Comparison of ENCODE assay signal across 32 mouse cellular contexts in the genomic region with DNA sequence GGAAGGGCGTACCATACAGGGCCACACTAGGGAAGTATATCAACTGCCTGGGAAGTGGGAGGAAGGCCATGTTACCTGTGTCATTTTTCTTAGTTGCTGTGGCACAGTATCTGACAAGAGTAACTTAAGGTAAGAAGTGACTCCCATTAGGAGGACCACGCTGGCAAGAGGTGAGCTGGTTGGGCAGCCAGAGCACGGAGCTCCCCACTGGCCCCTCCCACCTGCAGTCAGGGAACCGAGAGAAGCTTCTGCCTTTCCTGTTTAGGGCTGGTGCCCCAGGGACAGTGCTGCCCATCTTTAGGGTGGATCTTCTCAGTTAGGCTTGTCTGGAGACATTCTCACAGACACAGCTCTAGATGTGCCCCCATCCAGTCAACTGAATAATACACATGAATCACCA. TPM values are rescaled to one million over a fixed set of nuclear protein-coding genes. Genes with fewer than 3 reads are reported as not detected.
"Had no signal": no experiment of that assay in that cellular context is flagged by ENCODE, and none has a peak within 500 bp of the region (broad histone marks: within the 10 kb centered on the region; RNA-seq: fewer than 3 reads in every experiment).

No protein-coding gene starts in this region.

- H3K4me1 ChIP-seq: forebrain, embryonic 15.5 days; hindbrain, embryonic 10.5 days; hindbrain, embryonic 12.5 days; intestine, embryonic 15.5 days; limb, embryonic 10.5 days; limb, embryonic 12.5 days; liver, embryonic 13.5 days had no signal

- DNase-seq: forebrain, postnatal 0 days; gastrocnemius, adult 2 months; gastrocnemius, postnatal 10 days; gastrocnemius, postnatal 25 days; heart, adult 2 months; heart, postnatal 4 days; kidney, adult 18-20 months; kidney, adult 8-10 months; kidney, postnatal 36 days; liver; liver, embryonic 13.5 days had no signal

- H3K4me2 ChIP-seq: forebrain, embryonic 15.5 days; heart, embryonic 11.5 days; heart, embryonic 13.5 days; heart, embryonic 15.5 days; hindbrain, embryonic 12.5 days; hindbrain, embryonic 14.5 days; intestine, embryonic 15.5 days; kidney, embryonic 15.5 days; limb, embryonic 12.5 days; liver, embryonic 11.5 days; liver, embryonic 13.5 days had no signal

- H3K27me3 ChIP-seq: forebrain, embryonic 15.5 days; heart, embryonic 13.5 days; heart, embryonic 15.5 days; hindbrain, embryonic 12.5 days; intestine, embryonic 15.5 days; kidney, embryonic 15.5 days; limb, embryonic 12.5 days; liver, embryonic 13.5 days had no signal

- H3K9ac ChIP-seq: forebrain, embryonic 15.5 days; forebrain, postnatal 0 days; heart, embryonic 13.5 days; heart, embryonic 15.5 days; hindbrain, embryonic 12.5 days; hindbrain, embryonic 14.5 days; intestine, embryonic 15.5 days; kidney, embryonic 15.5 days; limb, embryonic 12.5 days; liver, embryonic 13.5 days had no signal

- H3K27ac ChIP-seq: forebrain, embryonic 15.5 days; gastrocnemius, adult 2 months; heart, adult 2 months; heart, embryonic 13.5 days; heart, embryonic 15.5 days; hindbrain, embryonic 10.5 days; hindbrain, embryonic 12.5 days; hindbrain, embryonic 14.5 days; intestine, embryonic 15.5 days; kidney, embryonic 15.5 days; layer of hippocampus, adult 2 months; left cerebral cortex, adult 2 months; limb, embryonic 10.5 days; limb, embryonic 12.5 days; liver, embryonic 13.5 days had no signal

- H3K9me3 ChIP-seq: forebrain, embryonic 15.5 days; heart, embryonic 13.5 days; heart, embryonic 15.5 days; hindbrain, embryonic 10.5 days; hindbrain, embryonic 12.5 days; intestine, embryonic 15.5 days; kidney, embryonic 15.5 days; limb, embryonic 10.5 days; limb, embryonic 12.5 days; liver, embryonic 13.5 days had no signal

- ATAC-seq: forebrain, embryonic 15.5 days; forebrain, postnatal 0 days; hindbrain, embryonic 16.5 days; inflammation-experienced regulatory T-cells, adult 6 months; intestine, embryonic 15.5 days; intestine, postnatal 0 days had no signal

- H3K4me3 ChIP-seq: forebrain, embryonic 15.5 days; gastrocnemius, adult 2 months; heart, adult 2 months; heart, embryonic 13.5 days; heart, embryonic 15.5 days; hindbrain, embryonic 10.5 days; hindbrain, embryonic 12.5 days; intestine, embryonic 15.5 days; kidney, embryonic 15.5 days; layer of hippocampus, adult 2 months; left cerebral cortex, adult 2 months; limb, embryonic 10.5 days; limb, embryonic 12.5 days; liver, embryonic 13.5 days had no signal

RNA-seq across cellular contexts. Expression of gene Shh, which starts 43.3 kb away (rescaled TPM):
- total RNA-seq: gastrocnemius, adult 2 months; gastrocnemius, postnatal 10 days; gastrocnemius, postnatal 25 days; gastrocnemius, postnatal 4 days; granulocyte monocyte progenitor cell, adult 5-6 weeks; heart, adult 2 months; heart, postnatal 25 days; heart, postnatal 4 days had no signal
- polyA plus RNA-seq: heart, adult 2 months; heart, postnatal 0 days; inflammation-experienced regulatory T-cells, adult 6 months; liver, embryonic 13.5 days had no signal
